Mouse (Mus musculus): ENCODE results near the gene Msmb.
"Not testable (repeated sequence)": the region's sequence is repeated elsewhere in the genome, so short reads cannot be mapped to it uniquely, and the experiment has no call there.

Msmb gene

GRCm38 (mm10) chr14:32146578-32146977, 4.8 kb downstream of the Msmb start:
- DNase-seq, result no peak

GRCm38 (mm10) chr14:32150872-32151271, 9.0 kb downstream of the Msmb start:
- DNase-seq, result no peak

- no peak for DNase-seq
These were observed 10.6 kb downstream of the Msmb start for GRCm38 (mm10) chr14:32152243-32152965.

GRCm38 (mm10) chr14:32153156-32153555, 11.3 kb downstream of the Msmb start:
- DNase-seq, result no peak

GRCm38 (mm10) chr14:32154758-32155157, 12.9 kb downstream of the Msmb start:
- DNase-seq, result no peak

GRCm38 (mm10) chr14:32159150-32159670, 17.4 kb downstream of the Msmb start:
- peak in 1 of 2 experiments; percentile 46 for DNase-seq

GRCm38 (mm10) chr14:32159690-32160246, 17.9 kb downstream of the Msmb start, which contains the start of gene Ncoa4:
Gene Ncoa4, plus strand, starts transcription at chr14:32159865.
- DNase-seq, result peak; percentile 99

- DNase-seq, result no peak
These were observed 18.7 kb downstream of the Msmb start for GRCm38 (mm10) chr14:32160563-32160962.

GRCm38 (mm10) chr14:32161090-32161885, 19.5 kb downstream of the Msmb start:
- DNase-seq, result peak in 1 of 2 experiments; percentile 29

- DNase-seq, result no peak
These were observed 20.4 kb downstream of the Msmb start for GRCm38 (mm10) chr14:32162231-32162630.

GRCm38 (mm10) chr14:32163203-32163888, 21.5 kb downstream of the Msmb start:
- DNase-seq, result no peak

GRCm38 (mm10) chr14:32164173-32165051, 22.6 kb downstream of the Msmb start:
- DNase-seq, result no peak

GRCm38 (mm10) chr14:32165278-32166061, 23.6 kb downstream of the Msmb start:
- DNase-seq, result peak; percentile 93 to 94

GRCm38 (mm10) chr14:32166062-32166441, 24.2 kb downstream of the Msmb start:
- DNase-seq, result no peak

GRCm38 (mm10) chr14:32166840-32167239, 25.0 kb downstream of the Msmb start:
- DNase-seq, result peak in 1 of 2 experiments; percentile 22

GRCm38 (mm10) chr14:32167326-32167725, 25.5 kb downstream of the Msmb start:
- DNase-seq, result no peak

- no peak for DNase-seq
These were observed 26.9 kb downstream of the Msmb start for GRCm38 (mm10) chr14:32168653-32169231.

GRCm38 (mm10) chr14:32170137-32170536, 28.3 kb downstream of the Msmb start:
- DNase-seq, result no peak

- DNase-seq, result no peak
These were observed 33.5 kb downstream of the Msmb start for GRCm38 (mm10) chr14:32175310-32175709.

GRCm38 (mm10) chr14:32176590-32176989, 34.8 kb downstream of the Msmb start:
- not testable (repeated sequence) for DNase-seq
